Mouse (Mus musculus) kidney, adult 2 months (tissue): Measurements from ENCODE around the gene Gm3072. TPM values are rescaled to one million over a fixed set of nuclear protein-coding genes. Genes with fewer than 3 reads are reported as not detected.
"Not testable (repeated sequence)": the region's sequence is repeated elsewhere in the genome, so short reads cannot be mapped to it uniquely, and the experiment has no call there.

Experiments used
- DNase-seq: peaks from one replicate; pipeline ENCODE4 v3.0.0; 2021
- H3K27ac ChIP-seq: fragments of 200-500 bp; 2 replicates; pipeline ENCODE4 v1.5.1; 2012; ENCODE audit warnings: low read depth, low read length, control low read depth, inconsistent platforms; ENCODE audit not compliant: insufficient read depth
- H3K27me3 ChIP-seq: fragments of 200-500 bp; replicated peaks from 2 replicates; pipeline ENCODE4 v1.6.1; 2012; ENCODE audit warnings: mild to moderate bottlenecking, moderate library complexity, low read length, inconsistent platforms; ENCODE audit not compliant: control insufficient read depth, insufficient read depth
- H3K36me3 ChIP-seq: fragments of 200-500 bp; 2 replicates; pipeline ENCODE4 v1.6.1; 2012; ENCODE audit warnings: mild to moderate bottlenecking, moderate library complexity, low read length, inconsistent platforms; ENCODE audit not compliant: control insufficient read depth, insufficient read depth
- H3K4me1 ChIP-seq: fragments of 200-500 bp; 2 replicates; pipeline ENCODE4 v1.6.1; 2011; ENCODE audit warnings: low read length; ENCODE audit not compliant: control insufficient read depth, insufficient read depth
- H3K4me3 ChIP-seq: fragments of 200-500 bp; 2 replicates; pipeline ENCODE4 v1.5.1; 2011; ENCODE audit warnings: mild to moderate bottlenecking, low read depth, low read length, control low read depth; ENCODE audit not compliant: insufficient read depth
- WGBS: fragments of 180-500 bp; shearing (Covaris S2); methylation state at CpG from one replicate; pipeline ENCODE4 v1.1.7; 2018; 5-methylcytosine and 5-hydroxymethylcytosine counted together
- polyA plus RNA-seq: library from polyadenylated mRNA; depleted of rRNA; stranded (reverse); fragments of >200 nt; gene quantifications from 2 replicates; pipeline ENCODE4 v1.2.3, GENCODE M21; 2012; rRNA removed

Gm3072 gene
- polyA plus RNA-seq, result not detected in 2 replicates

DNA sequence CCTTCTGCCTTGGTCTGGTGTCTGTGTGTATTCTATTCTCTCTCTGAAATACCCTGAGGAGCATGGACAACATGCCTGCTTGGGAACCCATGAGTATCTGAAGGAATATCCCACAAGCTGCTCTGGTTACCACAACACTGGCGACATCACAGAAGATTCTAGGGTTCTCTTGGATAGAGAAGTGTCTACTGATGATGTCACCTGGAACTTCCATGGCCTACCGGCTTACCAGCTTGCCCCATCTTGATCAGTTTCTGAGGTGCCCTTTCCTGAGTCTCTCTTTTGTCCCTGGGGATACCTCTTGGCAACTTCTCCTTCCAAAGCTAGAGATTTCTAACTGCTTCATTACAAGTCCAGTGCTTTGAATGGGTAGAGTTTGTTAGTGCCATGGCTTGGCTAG is at the start of gene Gm3072:
Gm3072 (minus strand) TSS at position 101 of the 400 bp plus-strand sequence.
- not testable (repeated sequence) for H3K4me3 ChIP-seq, H3K36me3 ChIP-seq, DNase-seq, H3K4me1 ChIP-seq, H3K27me3 ChIP-seq, H3K27ac ChIP-seq
- 62% methylated on average over 1 of the region's 2 CpGs for WGBS

- not testable (repeated sequence) for H3K27me3 ChIP-seq, DNase-seq, H3K4me1 ChIP-seq, H3K27ac ChIP-seq, H3K4me3 ChIP-seq, H3K36me3 ChIP-seq
- WGBS, result 89% methylated on average over 2 of the region's 2 CpGs
These were observed 23.8 kb upstream of the Gm3072 start for GRCm38 (mm10) chr14:41648176-41648575.

GRCm38 (mm10) chr14:41646387-41646786 is 22.0 kb upstream of the Gm3072 start, which contains the start of gene Gm3676:
TSS of gene Gm3676 (minus strand) at chr14:41646487.
- H3K27me3 ChIP-seq, DNase-seq, H3K4me3 ChIP-seq, H3K4me1 ChIP-seq, H3K36me3 ChIP-seq, H3K27ac ChIP-seq: not testable (repeated sequence)
- WGBS, result no CpG with 5 or more reads among the region's 1 CpGs

DNA sequence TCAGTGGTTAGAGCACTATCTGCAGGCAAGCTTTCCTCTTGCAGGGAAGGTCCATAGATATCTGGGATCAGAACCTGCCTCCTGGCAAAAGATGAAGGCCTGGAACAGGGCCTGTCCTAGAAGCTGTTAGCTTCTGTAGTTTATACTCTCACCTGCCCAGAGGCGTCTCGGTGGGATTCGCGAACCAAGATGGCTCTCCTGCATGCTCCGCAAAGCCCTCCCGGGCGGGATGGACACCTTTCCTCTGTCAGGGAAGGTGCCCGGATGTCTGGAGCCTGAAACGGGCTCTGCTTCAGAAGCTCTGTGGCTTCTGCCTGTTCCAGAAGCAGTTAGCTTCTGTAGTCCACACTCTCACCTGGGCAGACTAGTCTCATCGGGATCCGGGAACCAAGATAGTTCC is 5.7 kb upstream of the Gm3072 start:
- WGBS, result 94% methylated on average over 10 of the region's 11 CpGs
- not testable (repeated sequence) for DNase-seq

DNA sequence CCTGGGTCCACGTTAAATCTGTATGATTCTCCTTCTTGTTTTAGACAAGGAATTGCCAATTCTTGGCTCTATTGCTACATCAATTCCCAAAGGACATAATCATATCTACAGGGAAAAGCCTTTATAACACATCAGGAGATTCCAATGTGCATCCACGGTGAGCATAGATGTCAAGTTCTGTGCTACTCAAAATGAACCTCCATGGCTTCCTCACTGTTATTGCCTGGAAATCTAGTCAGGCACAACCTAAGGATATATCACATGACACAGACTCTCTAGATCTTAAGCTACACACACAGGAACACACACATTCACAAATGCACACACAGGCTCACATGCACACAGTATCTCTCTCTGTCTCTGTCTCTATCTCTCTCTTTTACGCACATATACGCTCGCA is 1.9 kb downstream of the Gm3072 start:
- not testable (repeated sequence) for H3K4me1 ChIP-seq, H3K36me3 ChIP-seq, H3K4me3 ChIP-seq, DNase-seq, H3K27me3 ChIP-seq, H3K27ac ChIP-seq
- WGBS, result 92% methylated on average over 5 of the region's 5 CpGs

More for the DNA sequence above, 5.7 kb upstream of the Gm3072 start:
- H3K27ac ChIP-seq, H3K4me3 ChIP-seq, H3K36me3 ChIP-seq, H3K27me3 ChIP-seq, H3K4me1 ChIP-seq: not testable (repeated sequence)

GRCm38 (mm10) chr14:41610690-41611089 is 13.7 kb downstream of the Gm3072 start:
- DNase-seq, result peak; percentile 18
- not testable (repeated sequence) for H3K4me1 ChIP-seq, H3K4me3 ChIP-seq, H3K27me3 ChIP-seq, H3K36me3 ChIP-seq, H3K27ac ChIP-seq
- 69% methylated on average over 1 of the region's 1 CpGs for WGBS

DNA sequence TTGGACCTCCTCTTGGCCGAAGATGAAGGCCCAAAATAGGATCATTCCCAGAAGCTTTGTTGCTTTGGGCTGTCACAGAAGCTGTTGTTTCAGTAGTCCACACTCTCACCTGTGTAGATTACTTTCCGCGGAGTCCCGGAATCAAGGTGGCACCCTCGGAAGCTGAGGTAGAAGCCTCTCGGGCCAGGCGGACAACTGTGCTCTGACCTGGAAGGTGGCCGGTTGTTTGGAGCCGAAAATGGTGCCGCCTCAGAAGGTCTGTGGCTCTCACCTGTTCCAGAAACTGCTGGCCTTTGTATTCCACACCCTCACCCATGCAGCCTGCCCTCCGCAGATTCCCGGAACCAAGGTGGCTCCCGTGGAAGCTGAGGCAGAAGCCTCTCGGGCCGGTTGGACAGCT is 23.5 kb downstream of the Gm3072 start:
- not testable (repeated sequence) for H3K27ac ChIP-seq, DNase-seq
- WGBS, result 93% methylated on average over 15 of the region's 15 CpGs

GRCm38 (mm10) chr14:41586346-41586745 is 38.1 kb downstream of the Gm3072 start:
- WGBS, result 78% methylated on average over 1 of the region's 1 CpGs
- H3K27me3 ChIP-seq, result not testable (repeated sequence)

More for the DNA sequence above, 23.5 kb downstream of the Gm3072 start:
- not testable (repeated sequence) for H3K36me3 ChIP-seq, H3K4me1 ChIP-seq, H3K4me3 ChIP-seq, H3K27me3 ChIP-seq

GRCm38 (mm10) chr14:41572911-41573310 is 51.5 kb downstream of the Gm3072 start, which contains the start of gene 1700049E17Rik2:
TSS of gene 1700049E17Rik2 (plus strand) at chr14:41573211.
- not testable (repeated sequence) for H3K4me1 ChIP-seq, H3K4me3 ChIP-seq, H3K27me3 ChIP-seq, DNase-seq, H3K27ac ChIP-seq, H3K36me3 ChIP-seq
- WGBS, result no CpG with 5 or more reads among the region's 1 CpGs

More at GRCm38 (mm10) chr14:41586346-41586745, 38.1 kb downstream of the Gm3072 start:
- H3K27ac ChIP-seq, H3K4me1 ChIP-seq, H3K36me3 ChIP-seq, H3K4me3 ChIP-seq, DNase-seq: not testable (repeated sequence)

Other genes with a start within 250 kb of the Gm3072 start
- gene Gm7945, start 238.2 kb downstream of the Gm3072 start, polyA plus RNA-seq, result not detected in 2 replicates
- gene Gm6482, start 216.3 kb downstream of the Gm3072 start, polyA plus RNA-seq, result not detected in 2 replicates
- not detected in 2 replicates for gene Gm7954, start 171.1 kb downstream of the Gm3072 start, polyA plus RNA-seq
- not detected in 2 replicates for gene Gm3486, start 135.1 kb downstream of the Gm3072 start, polyA plus RNA-seq
- not detected in 2 replicates for gene Gm7970, start 69.0 kb downstream of the Gm3072 start, polyA plus RNA-seq
- not detected in 2 replicates for gene 1700049E17Rik2, start 51.4 kb downstream of the Gm3072 start, polyA plus RNA-seq
- gene Gm3676, start 21.9 kb upstream of the Gm3072 start, polyA plus RNA-seq, result not detected in 2 replicates
- not detected in 2 replicates for gene Gm8068, start 77.3 kb upstream of the Gm3072 start, polyA plus RNA-seq
- gene Gm7929, start 126.0 kb upstream of the Gm3072 start, polyA plus RNA-seq, result not detected in 2 replicates
- not detected in 2 replicates for gene Gm47189, start 147.8 kb upstream of the Gm3072 start, polyA plus RNA-seq